Mouse (Mus musculus) embryonic facial prominence, embryonic 14.5 days (tissue): ENCODE data around the gene Spib. TPM values are rescaled to one million over a fixed set of nuclear protein-coding genes. Genes with fewer than 3 reads are reported as not detected.

Experiments
- ATAC-seq: fragments of 200-750 bp; cut with Nextera tagmentation; 2 replicates; pipeline ENCODE4 v1.8.0; 2017; ENCODE audit warnings: low read depth, moderate number of reproducible peaks, moderate TSS enrichment
- DNase-seq: peaks from one replicate; pipeline ENCODE4 v3.0.0-alpha.2; 2015; ENCODE audit warnings: low spot score
- H3K27ac ChIP-seq: fragments of 300-500 bp; sonication (generic); replicated peaks from 2 replicates; pipeline ENCODE4 v1.5.1; 2014; ENCODE audit warnings: low read depth, mild to moderate bottlenecking, low read length, moderate library complexity
- H3K27me3 ChIP-seq: fragments of 300-500 bp; sonication (generic); replicated peaks from 2 replicates; pipeline ENCODE4 v1.6.1; 2014; ENCODE audit warnings: low read length; ENCODE audit not compliant: control insufficient read depth, insufficient read depth
- H3K36me3 ChIP-seq: fragments of 300-500 bp; sonication (generic); 2 replicates; pipeline ENCODE4 v1.6.1; 2014; ENCODE audit warnings: low read length, mixed read lengths; ENCODE audit not compliant: control insufficient read depth, insufficient read depth
- H3K4me1 ChIP-seq: fragments of 300-500 bp; sonication (generic); 2 replicates; pipeline ENCODE4 v1.6.1; 2014; ENCODE audit warnings: antibody characterized with exemption, low read length; ENCODE audit not compliant: control insufficient read depth, insufficient read depth
- H3K4me2 ChIP-seq: fragments of 300-500 bp; sonication (generic); 2 replicates; pipeline ENCODE4 v1.6.1; 2014; ENCODE audit warnings: low read depth, mild to moderate bottlenecking, low read length, moderate library complexity, mixed read lengths
- H3K4me3 ChIP-seq: fragments of 300-500 bp; sonication (generic); 2 replicates; pipeline ENCODE4 v1.5.1; 2014; ENCODE audit warnings: low read depth, mild to moderate bottlenecking, low read length
- H3K9ac ChIP-seq: fragments of 300-500 bp; sonication (generic); 2 replicates; pipeline ENCODE4 v1.6.1; 2014; ENCODE audit warnings: low read depth, mild to moderate bottlenecking, low read length, moderate library complexity, mixed read lengths
- H3K9me3 ChIP-seq: fragments of 300-500 bp; sonication (generic); 2 replicates; pipeline ENCODE4 v1.6.1; 2016; ENCODE audit warnings: low read length; ENCODE audit not compliant: control insufficient read depth
- WGBS: fragments of 180-500 bp; shearing (Covaris S2); extraction: QIAGEN DNeasy Blood & Tissue Kit; methylation state at CpG from one replicate; pipeline ENCODE4 v1.1.7; 2014; 5-methylcytosine and 5-hydroxymethylcytosine counted together
- polyA plus RNA-seq: library from polyadenylated mRNA; unstranded; fragments of >200 nt; fragmentation: Nextera tagmentation; extraction: Ambion mirVana; gene quantifications from 2 replicates; pipeline ENCODE4 v1.2.1, GENCODE M21; 2014

Gene Spib
- polyA plus RNA-seq, result 0.26 and 0.35 TPM in 2 replicates

DNA sequence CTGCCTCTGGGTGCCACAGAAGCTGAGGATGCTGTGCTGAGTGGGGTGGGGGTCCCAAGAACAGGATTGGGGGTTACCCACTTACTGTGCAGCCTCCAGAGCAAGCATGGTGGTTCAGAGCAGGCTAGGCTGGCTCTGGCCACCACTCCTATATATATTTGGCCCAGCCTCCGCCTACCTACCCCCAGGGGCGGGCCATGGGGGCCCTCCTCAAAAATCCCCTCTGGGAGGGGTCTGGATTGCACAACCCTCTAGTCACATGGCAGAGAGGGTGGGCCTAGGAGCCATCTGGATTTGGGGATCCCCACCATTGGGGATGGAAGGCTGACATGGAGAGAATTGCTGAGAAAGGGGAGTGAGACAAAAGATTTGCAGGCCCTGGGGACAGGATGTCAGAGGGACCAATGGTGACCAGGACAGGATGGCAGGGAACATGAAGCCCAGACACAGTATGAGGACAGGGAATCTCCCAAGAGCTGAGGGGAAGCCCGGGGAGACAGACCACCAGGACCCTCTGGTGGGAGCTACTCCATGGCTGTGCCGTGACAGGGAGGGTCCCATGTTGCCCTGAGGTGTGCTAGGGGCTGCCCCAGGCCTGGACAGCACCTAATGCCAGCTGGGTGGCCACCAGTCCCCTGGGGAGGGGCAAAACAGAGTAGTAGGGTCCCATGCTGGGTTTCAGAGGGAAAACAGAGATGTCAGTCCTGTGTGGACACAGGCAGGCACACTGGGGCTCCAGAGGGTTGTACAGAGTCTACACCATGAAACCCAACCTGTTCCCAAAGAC is at the start of gene Spib:
TSS of gene Spib (minus strand) at position 126 of the 787 bp plus-strand sequence.
- H3K9ac ChIP-seq, result no peak within 1 kb of the TSS
- H3K4me3 ChIP-seq, result no peak within 1 kb of the TSS
- ATAC-seq, result no peak
- no peaks in the 10 kb centered on the region for H3K9me3 ChIP-seq
- peaks cover 9% of the 10 kb centered on the region; the same call in 1 of the 2 replicates for H3K27me3 ChIP-seq
- 72% methylated on average over 4 of the region's 4 CpGs for WGBS
- H3K36me3 ChIP-seq, result peaks cover 44% of the 10 kb centered on the region
- no peak within 1 kb of the TSS for H3K27ac ChIP-seq
- no peaks in the 10 kb centered on the region; the same call in 1 of the 2 replicates for H3K4me1 ChIP-seq
- no peak within 1 kb of the TSS for H3K4me2 ChIP-seq
- DNase-seq, result no peak

DNA sequence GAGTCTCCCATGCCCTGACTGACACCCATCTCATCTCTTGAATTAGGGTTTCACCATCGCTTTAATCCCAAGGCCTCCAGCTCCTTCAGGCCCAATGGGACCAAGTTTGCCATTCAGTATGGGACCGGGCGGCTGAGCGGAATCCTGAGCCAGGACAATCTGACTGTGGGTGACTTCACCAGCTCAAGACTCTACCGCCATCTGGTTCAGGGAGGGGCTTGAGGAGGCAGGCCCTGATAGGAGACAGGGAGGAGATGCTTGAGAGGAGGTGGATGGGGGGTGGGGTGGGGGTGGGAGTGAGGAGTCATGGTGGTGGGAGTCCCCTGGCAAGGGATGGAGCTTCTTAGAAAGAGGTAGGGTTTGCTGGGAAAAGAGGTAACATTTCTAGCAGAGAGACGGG is 49.8 kb upstream of the Spib start:
- Histone ChIP-seq H3K36me3 (no peaks in the 10 kb centered on the region), H3K27me3 (peaks cover 11% of the 10 kb centered on the region), H3K9ac (no peak overlapping the region), H3K27ac (no peak overlapping the region), H3K4me3 (no peak overlapping the region), H3K4me1 (no peaks in the 10 kb centered on the region), H3K4me2 (no peak overlapping the region), H3K9me3 (0 out of 2 replicates have a peak, but pooled peaks cover 4% of the 10 kb centered on the region)
- 82% methylated on average over 6 of the region's 6 CpGs for WGBS
- DNase-seq (no peak), ATAC-seq (no peak)

DNA sequence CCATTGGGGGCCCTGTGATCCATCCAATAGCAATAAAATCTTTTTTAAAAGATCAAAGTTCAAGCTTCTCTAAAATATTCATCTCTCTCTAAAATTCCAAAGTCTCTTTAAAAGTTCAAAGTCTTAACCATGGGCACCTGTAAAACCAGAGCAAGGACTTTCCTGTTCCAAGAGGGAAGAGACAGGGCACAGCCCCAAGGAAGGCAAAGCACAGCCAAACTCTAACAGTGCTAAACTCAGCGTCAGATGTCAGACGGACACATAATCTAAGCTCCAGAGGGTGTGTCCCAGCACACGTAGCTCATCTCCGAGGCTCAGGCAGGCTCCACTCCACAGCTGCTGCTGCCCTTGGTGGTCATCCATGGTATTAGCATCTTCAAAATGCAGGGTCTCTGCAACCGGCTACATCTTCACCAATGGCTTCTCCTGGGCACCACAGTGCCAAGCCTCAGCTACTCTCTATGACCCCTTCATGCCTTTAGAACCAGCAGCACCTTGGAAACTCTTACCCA is 44.5 kb upstream of the Spib start:
- Histone ChIP-seq H3K36me3 (no peaks in the 10 kb centered on the region), H3K9me3 (0 out of 2 replicates have a peak, but pooled peaks cover 4% of the 10 kb centered on the region), H3K4me2 (no peak overlapping the region), H3K4me1 (no peaks in the 10 kb centered on the region), H3K4me3 (no peak overlapping the region), H3K27me3 (no peaks in the 10 kb centered on the region), H3K27ac (no peak overlapping the region), H3K9ac (no peak overlapping the region)
- DNase-seq, result no peak
- 44% methylated on average over 5 of the region's 5 CpGs for WGBS
- ATAC-seq, result no peak

DNA sequence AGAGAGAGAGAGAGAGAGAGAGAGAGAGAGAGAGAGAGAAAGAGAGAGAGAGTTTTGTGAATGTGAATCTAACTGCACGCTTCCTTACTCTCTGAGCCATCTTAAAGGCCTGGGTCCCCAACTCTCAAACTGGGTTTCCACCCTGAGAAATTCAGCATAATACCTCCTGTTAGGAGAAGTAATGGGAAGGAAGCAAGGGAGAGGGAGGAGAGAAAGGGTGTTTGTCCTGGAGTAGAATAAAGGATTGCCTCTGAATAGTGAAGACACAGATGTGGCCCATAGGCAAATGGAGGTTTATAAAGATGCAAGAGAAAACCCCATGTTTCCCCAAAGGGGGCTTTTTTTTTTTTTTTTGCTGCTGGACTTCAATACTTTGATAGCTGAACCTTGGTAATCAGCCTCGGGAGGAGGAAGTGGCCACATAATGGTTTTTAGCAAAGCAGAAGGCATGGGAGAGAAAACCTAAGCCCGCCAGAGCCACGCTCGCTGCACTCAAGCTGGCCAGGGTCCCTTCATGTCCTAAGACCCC is 41.1 kb upstream of the Spib start:
- ATAC-seq, result no peak
- WGBS, result 70% methylated on average over 5 of the region's 5 CpGs

DNA sequence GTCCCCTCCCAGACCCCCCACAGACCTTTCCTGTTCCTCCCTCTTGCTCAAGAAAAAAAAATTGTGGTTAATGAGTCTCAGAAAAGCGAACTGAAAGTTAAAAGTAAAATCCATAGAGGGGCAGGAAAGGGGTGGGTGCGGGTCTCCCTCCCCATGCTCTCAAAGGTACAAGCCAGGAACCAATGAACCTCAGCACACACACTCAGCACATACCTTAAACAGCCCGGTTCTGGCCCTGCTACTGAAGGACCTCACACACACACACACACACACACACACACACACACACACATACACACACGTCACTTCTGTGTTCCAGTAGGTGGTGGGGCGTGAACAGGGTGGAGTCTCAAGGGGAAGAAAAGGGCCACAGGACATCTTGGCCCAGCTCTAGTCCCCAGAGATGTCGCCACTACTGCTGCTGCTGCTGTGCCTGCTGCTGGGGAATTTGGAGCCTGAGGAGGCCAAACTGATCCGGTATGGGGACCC is 40.4 kb upstream of the Spib start, which contains the start of gene Napsa:
TSS of gene Napsa (plus strand) at position 168 of the 489 bp plus-strand sequence.
- Histone ChIP-seq H3K27ac (no peak within 1 kb of the TSS), H3K36me3 (no peaks in the 10 kb centered on the region), H3K4me1 (no peaks in the 10 kb centered on the region), H3K27me3 (no peaks in the 10 kb centered on the region), H3K9ac (no peak within 1 kb of the TSS), H3K9me3 (no peaks in the 10 kb centered on the region), H3K4me2 (no peak within 1 kb of the TSS), H3K4me3 (no peak within 1 kb of the TSS)
- ATAC-seq, result no peak
- DNase-seq, result no peak
- WGBS, result 30% methylated on average over 4 of the region's 7 CpGs

More for the DNA sequence above, 41.1 kb upstream of the Spib start:
- Histone ChIP-seq H3K27me3 (no peaks in the 10 kb centered on the region), H3K27ac (no peak overlapping the region), H3K4me2 (no peak overlapping the region), H3K36me3 (no peaks in the 10 kb centered on the region), H3K4me1 (no peaks in the 10 kb centered on the region), H3K9ac (no peak overlapping the region), H3K9me3 (no peaks in the 10 kb centered on the region), H3K4me3 (no peak overlapping the region)
- no peak for DNase-seq

DNA sequence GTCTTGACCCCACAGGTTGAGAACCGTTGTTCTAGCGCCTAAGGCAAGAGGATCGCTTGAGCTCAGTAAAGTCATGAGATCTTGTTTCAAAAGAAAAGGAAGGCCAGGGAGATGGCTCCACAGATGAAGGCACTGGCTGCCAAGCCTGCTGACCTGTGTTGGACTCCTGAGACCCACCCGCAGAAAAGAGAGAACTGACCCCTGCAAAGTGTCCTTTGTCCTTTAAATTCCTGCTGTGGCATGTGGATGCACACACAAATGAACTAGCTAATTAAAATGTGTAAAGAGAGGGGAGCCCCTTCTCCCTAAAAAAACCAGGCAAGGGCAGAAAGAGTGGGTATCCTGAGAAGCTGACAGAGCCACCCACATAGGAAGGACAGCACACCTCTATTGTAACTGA is 39.9 kb upstream of the Spib start:
- H3K4me1 ChIP-seq, result no peaks in the 10 kb centered on the region
- no peaks in the 10 kb centered on the region for H3K27me3 ChIP-seq
- no peaks in the 10 kb centered on the region for H3K9me3 ChIP-seq
- WGBS, result 43% methylated on average over 4 of the region's 4 CpGs
- ATAC-seq (no peak), DNase-seq (no peak)
- no peak overlapping the region for H3K4me2 ChIP-seq
- H3K27ac ChIP-seq, result no peak overlapping the region
- no peak overlapping the region for H3K4me3 ChIP-seq
- no peaks in the 10 kb centered on the region for H3K36me3 ChIP-seq
- H3K9ac ChIP-seq, result no peak overlapping the region

DNA sequence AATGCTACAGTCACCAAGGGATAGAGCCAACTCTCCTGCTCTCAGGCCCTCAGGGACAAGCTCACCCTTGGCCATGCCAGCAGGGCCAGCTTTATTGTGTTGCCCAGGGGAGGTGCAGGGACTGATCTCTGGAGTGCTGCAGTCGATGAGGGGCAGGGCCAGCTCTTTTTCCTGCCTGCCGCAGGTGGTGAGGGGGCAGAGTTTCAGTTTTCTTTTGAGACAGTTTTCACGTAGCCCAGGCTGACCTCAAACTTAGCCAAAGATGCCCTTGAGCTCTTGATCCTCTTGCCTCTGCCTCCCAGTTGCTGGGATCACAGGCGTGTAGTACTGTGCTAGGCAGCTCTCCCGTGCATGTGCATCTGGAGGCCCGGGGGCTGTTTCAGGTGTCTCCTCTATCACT is 39.1 kb upstream of the Spib start:
- DNase-seq (no peak), ATAC-seq (no peak)
- Histone ChIP-seq H3K9me3 (no peaks in the 10 kb centered on the region), H3K4me1 (no peaks in the 10 kb centered on the region), H3K9ac (no peak overlapping the region), H3K4me3 (no peak overlapping the region), H3K27ac (no peak overlapping the region), H3K4me2 (no peak overlapping the region), H3K27me3 (no peaks in the 10 kb centered on the region), H3K36me3 (no peaks in the 10 kb centered on the region)
- 83% methylated on average over 6 of the region's 6 CpGs for WGBS

DNA sequence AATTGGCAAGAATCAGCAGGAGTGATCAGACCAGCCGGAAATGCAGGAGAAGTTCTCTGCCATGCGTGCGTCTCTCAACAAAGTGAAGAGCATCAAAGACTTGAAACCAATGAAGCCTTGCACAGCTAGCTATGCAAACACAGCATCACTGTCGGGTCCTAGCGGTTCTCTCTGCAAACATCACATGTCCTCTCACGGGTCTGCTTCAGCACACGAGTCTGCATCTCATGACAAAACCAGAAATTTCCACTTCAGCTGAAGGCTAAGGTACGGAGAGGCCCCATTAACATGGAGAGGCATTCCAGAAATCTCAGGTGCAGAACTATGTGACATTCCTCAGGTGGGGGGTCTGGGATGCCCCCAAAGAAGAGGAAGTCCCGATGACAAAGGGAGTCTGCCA is 36.9 kb upstream of the Spib start:
- Histone ChIP-seq H3K9me3 (no peaks in the 10 kb centered on the region), H3K27ac (no peak overlapping the region), H3K36me3 (no peaks in the 10 kb centered on the region), H3K4me3 (no peak overlapping the region), H3K9ac (no peak overlapping the region), H3K4me1 (no peaks in the 10 kb centered on the region), H3K27me3 (no peaks in the 10 kb centered on the region), H3K4me2 (no peak overlapping the region)
- ATAC-seq (no peak), DNase-seq (no peak)
- WGBS, result 60% methylated on average over 9 of the region's 9 CpGs
